Mouse (Mus musculus): ENCODE results near the gene Efna1. TPM values are rescaled to one million over a fixed set of nuclear protein-coding genes. Genes with fewer than 3 reads are reported as not detected.

Gene Efna1
- polyA plus RNA-seq, 1 experiment from 2014 or later = 174 TPM

GRCm38 (mm10) chr3:89268916-89269315, 12.0 kb downstream of the Efna1 start:
- DNase-seq (ENCODE audit: low spot score) (no peak), ATAC-seq (no peak)
- H3K4me3 ChIP-seq (ENCODE audit: low read depth, low read length) = no peak overlapping the region
- peaks cover 17% of the 10 kb centered on the region for H3K36me3 ChIP-seq (ENCODE audit: insufficient read depth, low read length)
- 77% methylated on average over 8 of the region's 8 CpGs for WGBS
- no peaks in the 10 kb centered on the region for H3K27me3 ChIP-seq (replicated peaks; ENCODE audit: insufficient read depth, low read length)
- no peak overlapping the region for H3K9ac ChIP-seq (replicated peaks; ENCODE audit: low read depth)
- no peak overlapping the region for H3K4me2 ChIP-seq (replicated peaks; ENCODE audit: low read depth, low read length)
- TF ChIP-seq EP300 (IDR thresholded peaks at IDR 0.05) = no peak
- no peak for TF ChIP-seq CTCF (IDR thresholded peaks at IDR 0.05)
- peaks cover 16% of the 10 kb centered on the region; the same call in 1 of the 2 replicates for H3K4me1 ChIP-seq (ENCODE audit: insufficient read depth, low read depth, low read length)
- H3K27ac ChIP-seq (ENCODE audit: low read length) = no peak overlapping the region
- H3K9me3 ChIP-seq (ENCODE audit: low read length) = no peaks in the 10 kb centered on the region

GRCm38 (mm10) chr3:89266439-89266893, 14.5 kb downstream of the Efna1 start:
- TF ChIP-seq CTCF (IDR thresholded peaks at IDR 0.05) (no peak), EP300 (IDR thresholded peaks at IDR 0.05) (no peak)
- Histone ChIP-seq H3K4me3 (ENCODE audit: low read depth, low read length) (peak overlapping the region; percentile 68), H3K27me3 (replicated peaks; ENCODE audit: insufficient read depth, low read length) (no peaks in the 10 kb centered on the region), H3K4me1 (ENCODE audit: insufficient read depth, low read depth, low read length) (peaks cover 16% of the 10 kb centered on the region; the same call in 1 of the 2 replicates), H3K9ac (replicated peaks; ENCODE audit: low read depth) (peak overlapping the region; percentile 76), H3K4me2 (replicated peaks; ENCODE audit: low read depth, low read length) (peak overlapping the region; percentile 97), H3K36me3 (ENCODE audit: insufficient read depth, low read length) (no peaks in the 10 kb centered on the region), H3K27ac (ENCODE audit: low read length) (peak overlapping the region; percentile 76), H3K9me3 (ENCODE audit: low read length) (no peaks in the 10 kb centered on the region)
- ATAC-seq (peak; percentile 89), DNase-seq (ENCODE audit: low spot score) (peak; percentile 93)
- WGBS = under 1% methylated on average over 20 of the region's 20 CpGs

DNA sequence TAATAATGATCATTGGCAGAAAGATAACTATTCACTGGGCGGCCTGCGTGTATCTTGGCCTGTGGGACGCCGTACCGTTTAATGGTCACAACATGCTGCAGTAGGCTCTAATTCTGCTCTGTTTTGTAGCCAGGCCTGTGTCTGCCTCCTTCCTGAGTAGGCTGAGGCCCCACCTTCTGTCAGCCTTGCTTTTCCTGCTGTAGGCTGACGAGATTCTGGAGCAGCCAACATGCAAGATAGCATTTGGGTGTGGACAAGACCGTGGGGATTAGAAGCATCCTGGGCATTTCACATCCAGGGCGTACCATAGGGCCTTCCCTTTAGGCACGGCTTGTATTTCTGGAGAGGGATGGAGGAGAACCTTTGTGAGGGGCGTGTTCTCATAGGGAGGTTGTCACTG, 18.5 kb downstream of the Efna1 start:
- ATAC-seq = peak; percentile 66
- WGBS = 53% methylated on average over 10 of the region's 10 CpGs
- peak; percentile 64; the same call in 1 of the 2 replicates for TF ChIP-seq EP300 (IDR thresholded peaks at IDR 0.05)
- no peak for TF ChIP-seq CTCF (IDR thresholded peaks at IDR 0.05)

GRCm38 (mm10) chr3:89260211-89260610, 20.7 kb downstream of the Efna1 start:
- ATAC-seq (no peak), DNase-seq (ENCODE audit: low spot score) (no peak)
- no peaks in the 10 kb centered on the region for H3K9me3 ChIP-seq (ENCODE audit: low read length)
- H3K4me1 ChIP-seq (ENCODE audit: insufficient read depth, low read depth, low read length) = no peaks in the 10 kb centered on the region
- TF ChIP-seq CTCF (IDR thresholded peaks at IDR 0.05) = no peak
- no peak for TF ChIP-seq EP300 (IDR thresholded peaks at IDR 0.05)
- no peak overlapping the region for H3K27ac ChIP-seq (ENCODE audit: low read length)
- no peaks in the 10 kb centered on the region for H3K36me3 ChIP-seq (ENCODE audit: insufficient read depth, low read length)
- H3K4me3 ChIP-seq (ENCODE audit: low read depth, low read length) = no peak overlapping the region
- WGBS = 62% methylated on average over 3 of the region's 3 CpGs
- no peak overlapping the region for H3K4me2 ChIP-seq (replicated peaks; ENCODE audit: low read depth, low read length)
- no peaks in the 10 kb centered on the region for H3K27me3 ChIP-seq (replicated peaks; ENCODE audit: insufficient read depth, low read length)
- H3K9ac ChIP-seq (replicated peaks; ENCODE audit: low read depth) = no peak overlapping the region

More for the DNA sequence above, 18.5 kb downstream of the Efna1 start:
- no peak overlapping the region for H3K4me2 ChIP-seq (replicated peaks; ENCODE audit: low read depth, low read length)
- no peak overlapping the region for H3K9ac ChIP-seq (replicated peaks; ENCODE audit: low read depth)
- H3K27me3 ChIP-seq (replicated peaks; ENCODE audit: insufficient read depth, low read length) = no peaks in the 10 kb centered on the region
- H3K4me3 ChIP-seq (ENCODE audit: low read depth, low read length) = no peak overlapping the region
- H3K9me3 ChIP-seq (ENCODE audit: low read length) = no peaks in the 10 kb centered on the region
- H3K27ac ChIP-seq (ENCODE audit: low read length) = peak overlapping the region; percentile 43; the same call in 1 of the 2 replicates
- peaks cover 5% of the 10 kb centered on the region; the same call in 1 of the 2 replicates for H3K4me1 ChIP-seq (ENCODE audit: insufficient read depth, low read depth, low read length)
- H3K36me3 ChIP-seq (ENCODE audit: insufficient read depth, low read length) = no peaks in the 10 kb centered on the region
- DNase-seq (ENCODE audit: low spot score) = peak; percentile 61

GRCm38 (mm10) chr3:89259076-89259475, 21.9 kb downstream of the Efna1 start, which contains the start of gene Dpm3:
TSS of gene Dpm3 (plus strand) at chr3:89259358.
- Histone ChIP-seq H3K4me3 (ENCODE audit: low read depth, low read length) (no peak within 1 kb of the TSS), H3K4me2 (replicated peaks; ENCODE audit: low read depth, low read length) (no peak within 1 kb of the TSS), H3K36me3 (ENCODE audit: insufficient read depth, low read length) (no peaks in the 10 kb centered on the region), H3K27me3 (replicated peaks; ENCODE audit: insufficient read depth, low read length) (no peaks in the 10 kb centered on the region), H3K27ac (ENCODE audit: low read length) (no peak within 1 kb of the TSS), H3K4me1 (ENCODE audit: insufficient read depth, low read depth, low read length) (no peaks in the 10 kb centered on the region), H3K9ac (replicated peaks; ENCODE audit: low read depth) (no peak within 1 kb of the TSS), H3K9me3 (ENCODE audit: low read length) (no peaks in the 10 kb centered on the region)
- 48% methylated on average over 7 of the region's 7 CpGs for whole genome bisulfite sequencing
- TF ChIP-seq CTCF (IDR thresholded peaks at IDR 0.05) (no peak), EP300 (IDR thresholded peaks at IDR 0.05) (no peak)
- no peak for ATAC-seq
- DNase-seq (ENCODE audit: low spot score) = no peak

GRCm38 (mm10) chr3:89256177-89256576, 24.8 kb downstream of the Efna1 start:
- Histone ChIP-seq H3K9me3 (ENCODE audit: low read length) (no peaks in the 10 kb centered on the region), H3K9ac (replicated peaks; ENCODE audit: low read depth) (no peak overlapping the region), H3K36me3 (ENCODE audit: insufficient read depth, low read length) (no peaks in the 10 kb centered on the region), H3K4me1 (ENCODE audit: insufficient read depth, low read depth, low read length) (peaks cover 9% of the 10 kb centered on the region), H3K27me3 (replicated peaks; ENCODE audit: insufficient read depth, low read length) (no peaks in the 10 kb centered on the region), H3K4me3 (ENCODE audit: low read depth, low read length) (no peak overlapping the region), H3K27ac (ENCODE audit: low read length) (no peak overlapping the region), H3K4me2 (replicated peaks; ENCODE audit: low read depth, low read length) (no peak overlapping the region)
- 56% methylated on average over 5 of the region's 5 CpGs for WGBS
- ATAC-seq = peak; percentile 37
- TF ChIP-seq EP300 (IDR thresholded peaks at IDR 0.05) = peak; percentile 48; the same call in 1 of the 2 replicates
- TF ChIP-seq CTCF (IDR thresholded peaks at IDR 0.05) = no peak
- no peak for DNase-seq (ENCODE audit: low spot score)
